Mouse (Mus musculus) adrenal gland, postnatal 10 days (tissue): Measurements from ENCODE around the gene Dnmbp. TPM values are rescaled to one million over a fixed set of nuclear protein-coding genes. Genes with fewer than 3 reads are reported as not detected.
A peak's percentile ranks its signal among the peaks of the same experiment; 100 is the strongest.
"Not testable (repeated sequence)": the region's sequence is repeated elsewhere in the genome, so short reads cannot be mapped to it uniquely, and the experiment has no call there.

Experiments used
- DNase-seq: peaks from one replicate; pipeline ENCODE4 v3.0.0; 2021; ENCODE audit warnings: mixed read lengths
- long read RNA-seq, 2 experiments: library from polyadenylated mRNA; stranded (forward); transcript quantifications; one replicate each; pipeline ENCODE4 v2.0.0; 2021
- total RNA-seq, 2 experiments: library from RNA; stranded (reverse); gene quantifications; 2 replicates each; pipeline ENCODE4 v1.2.3; 2021

The Dnmbp gene
- total RNA-seq = 10 to 100 TPM; 13.9 to 19.0 TPM
- long read RNA-seq, experiment 1, partial matches to known transcripts = 0 of 6 reads
- long read RNA-seq, experiment 1, other reads (novel, unspliced or antisense) = 6 of 6 reads
- long read RNA-seq, experiment 2, partial matches to known transcripts = 0 of 5 reads
- long read RNA-seq, experiment 2, other reads (novel, unspliced or antisense) = 5 of 5 reads

DNA sequence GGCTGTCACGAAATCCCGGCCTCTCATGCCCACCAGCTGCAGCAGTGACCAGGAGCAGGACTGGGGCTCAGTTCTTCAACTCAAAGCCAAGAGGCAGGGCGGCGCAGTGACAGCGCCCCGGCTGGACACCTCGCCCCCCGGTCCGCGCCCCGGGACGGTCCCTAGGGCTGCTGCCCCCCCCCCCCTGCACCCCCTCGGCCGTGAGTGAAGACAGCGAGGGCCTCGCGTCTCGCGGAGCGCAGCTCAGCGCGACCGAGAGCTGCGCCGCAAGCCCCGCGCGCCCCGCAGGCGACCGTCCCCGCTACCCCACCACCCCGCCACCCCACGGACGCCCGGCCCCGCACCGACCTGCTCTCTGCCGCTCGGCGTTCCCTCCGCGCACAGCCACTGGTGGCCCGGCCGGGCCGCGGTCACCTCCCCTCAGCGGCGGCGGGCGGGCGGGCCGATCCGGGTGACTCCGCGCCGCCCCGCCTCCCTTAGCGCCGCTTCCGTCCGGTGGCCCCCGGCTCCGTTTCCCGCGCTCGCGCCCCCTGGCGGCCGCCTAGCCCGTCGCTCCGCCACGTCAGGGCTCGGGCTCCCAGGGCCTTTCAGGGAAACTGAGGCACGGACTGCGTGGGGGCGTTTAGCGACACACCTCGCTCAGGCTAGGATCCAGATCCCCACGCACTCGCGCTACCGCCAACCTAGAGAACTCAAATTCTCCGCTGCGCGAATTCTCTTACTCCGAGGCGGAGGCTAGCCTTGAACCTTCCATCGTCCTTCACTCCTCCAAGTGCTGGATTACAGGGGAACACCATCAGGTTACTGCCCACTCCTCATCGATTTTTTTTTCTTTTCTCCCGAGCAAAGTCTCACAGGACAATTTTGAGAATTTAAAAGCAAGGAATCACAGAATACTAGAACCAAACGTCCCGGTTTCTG is at the start of gene Dnmbp:
Gene Dnmbp, minus strand, starts transcription at position 423 of the 921 bp plus-strand sequence.
- peak; percentile 95 for DNase-seq

DNA sequence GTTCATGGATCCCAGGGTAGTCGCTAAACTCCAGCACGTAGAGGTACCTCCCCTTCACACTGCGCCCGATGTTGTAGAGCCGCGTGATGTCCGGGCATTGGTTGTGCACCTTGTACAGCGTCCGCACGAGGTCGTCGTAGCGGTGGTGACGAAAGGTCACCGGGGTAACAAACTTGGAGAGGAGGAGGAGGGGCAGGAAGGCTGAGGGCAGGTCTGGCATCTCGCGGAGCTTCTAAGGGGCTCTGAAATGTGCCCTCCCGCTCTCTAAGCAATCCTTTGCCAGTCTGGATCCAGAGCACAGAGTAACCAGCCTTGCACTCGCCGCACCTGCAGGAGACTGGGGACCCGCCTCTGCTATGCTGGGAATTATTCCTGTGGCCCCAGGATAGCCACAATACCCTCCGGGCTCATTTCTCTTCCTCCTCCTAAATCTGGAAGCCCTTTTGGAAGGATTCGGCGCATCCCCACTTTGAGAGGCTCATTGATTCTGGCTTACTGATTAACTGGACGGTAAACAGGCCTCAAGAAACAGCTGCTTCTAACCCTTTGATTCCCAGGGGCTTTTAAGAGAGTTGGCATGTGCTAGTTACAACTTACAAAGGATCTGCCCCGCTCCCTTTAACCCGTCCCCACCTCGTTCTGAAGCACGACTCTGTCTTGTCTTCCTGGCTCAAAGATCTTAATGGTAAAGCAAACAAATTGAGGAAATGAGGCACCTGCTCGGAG is 46.2 kb upstream of the Dnmbp start, which contains the start of gene Cpn1:
Gene Cpn1, minus strand, starts transcription at position 488 of the 726 bp plus-strand sequence.
- peak; percentile 16 for DNase-seq

DNA sequence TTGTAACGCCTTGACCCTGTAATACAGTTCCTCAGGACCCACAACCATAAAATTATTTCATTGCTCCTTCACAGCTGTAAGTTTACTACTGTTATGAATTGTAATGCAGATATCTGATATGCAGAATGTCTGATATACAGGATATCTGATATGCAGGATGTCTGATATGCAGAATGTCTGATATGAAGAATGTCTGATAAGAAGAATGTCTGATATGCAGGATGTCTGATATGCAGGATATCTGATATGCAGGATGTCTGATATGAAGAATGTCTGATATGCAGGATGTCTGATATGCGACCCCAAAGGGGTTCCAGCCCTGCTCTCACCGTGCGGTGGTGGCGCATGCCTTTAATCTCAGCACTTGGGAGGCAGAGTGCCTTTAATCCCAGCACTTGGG is 42.0 kb upstream of the Dnmbp start:
- DNase-seq = no peak

DNA sequence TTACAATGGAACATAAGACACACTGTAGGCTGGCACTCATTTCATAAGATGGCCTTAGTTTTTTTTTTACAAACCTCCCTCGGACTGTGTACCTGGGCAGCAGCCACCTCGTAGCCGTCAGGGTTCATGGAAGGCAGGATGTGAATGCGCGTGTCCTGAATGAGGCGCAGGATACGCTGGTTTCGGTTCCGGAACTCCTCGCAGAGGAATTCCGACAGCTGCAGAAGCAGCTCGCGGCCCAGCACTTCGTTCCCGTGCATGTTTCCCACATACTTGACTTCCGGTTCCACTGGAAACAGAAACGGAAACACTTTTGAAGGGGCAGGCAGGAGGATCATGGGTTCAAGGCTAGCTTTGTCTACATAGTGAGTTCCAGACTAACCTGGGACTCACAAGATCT is 40.7 kb upstream of the Dnmbp start:
- DNase-seq = no peak

DNA sequence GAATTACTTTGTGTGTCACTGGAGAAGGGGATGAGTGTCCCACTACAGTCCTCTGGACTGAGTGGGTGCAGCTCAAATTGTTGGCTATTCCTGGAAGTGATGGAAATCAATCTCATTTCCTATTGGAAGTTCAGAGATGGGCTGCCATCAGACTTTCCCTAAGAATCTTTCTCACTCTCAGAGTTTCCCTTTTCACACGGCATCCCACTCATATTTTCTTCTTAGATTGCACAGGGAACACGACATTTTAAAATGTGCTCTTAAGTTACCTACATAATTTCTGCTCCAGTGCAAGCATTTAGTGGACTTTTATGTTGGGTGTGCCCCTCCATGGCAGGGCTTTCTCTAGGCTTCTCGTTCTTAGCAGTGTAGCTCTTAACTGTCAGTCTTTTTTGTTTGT is 37.8 kb upstream of the Dnmbp start:
- DNase-seq = no peak

DNA sequence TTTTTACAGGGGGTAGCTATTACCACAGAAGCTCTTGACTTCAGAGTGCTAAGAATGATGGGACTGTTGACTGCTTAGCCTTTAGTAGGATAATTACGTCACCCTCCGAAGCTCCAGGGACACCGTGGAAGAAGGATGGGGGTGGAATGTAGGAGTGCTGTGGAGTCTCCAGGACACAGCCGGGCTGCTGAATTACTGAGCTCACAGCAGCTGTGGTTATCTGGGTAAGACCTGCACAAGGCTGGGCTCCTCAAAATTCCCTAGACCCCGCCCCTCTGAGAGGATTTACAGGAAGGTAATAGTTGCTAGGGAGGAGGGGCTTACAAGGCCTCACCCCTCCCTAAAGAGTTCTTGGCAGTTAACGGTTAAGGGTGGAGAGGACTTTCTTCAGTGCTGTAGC is 36.7 kb upstream of the Dnmbp start:
- DNase-seq = no peak

DNA sequence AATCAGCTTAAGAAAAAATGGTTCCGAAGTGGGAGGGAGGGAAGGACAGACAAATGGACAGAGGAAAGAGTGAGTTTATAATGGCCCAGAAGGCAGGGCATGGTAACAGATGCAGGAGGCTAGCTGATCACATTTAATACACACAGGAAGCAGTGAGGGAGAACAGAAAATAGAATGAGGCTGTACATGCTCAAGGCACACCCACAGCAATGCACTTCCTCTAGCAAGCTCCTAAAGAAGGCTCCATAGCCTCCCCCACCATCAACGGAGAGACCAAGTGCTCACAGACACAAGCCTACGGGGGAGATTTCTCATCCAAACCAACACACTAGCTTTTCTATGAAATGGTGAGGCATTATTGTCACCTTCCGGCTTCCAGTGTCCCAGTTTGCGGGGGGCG is 34.2 kb upstream of the Dnmbp start:
- no peak for DNase-seq

DNA sequence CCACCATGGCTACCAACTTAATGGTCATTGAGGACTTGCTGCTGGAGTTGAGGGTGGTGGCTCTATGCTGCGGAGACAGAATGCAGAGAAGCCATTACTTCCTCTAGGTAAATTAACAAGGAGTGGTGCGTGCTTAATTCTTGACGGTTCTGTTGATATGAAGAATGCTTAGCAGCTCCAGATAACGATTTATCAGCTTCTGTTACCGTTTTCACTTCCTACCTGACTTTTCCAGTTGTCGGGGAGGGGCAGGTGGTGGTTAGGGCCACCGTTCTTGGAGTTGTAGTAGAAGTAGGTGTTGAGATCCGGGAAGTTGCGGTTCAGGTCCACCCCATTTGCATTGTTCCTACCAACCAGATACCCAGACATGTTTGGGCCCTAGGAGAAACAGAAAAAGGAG is 33.7 kb upstream of the Dnmbp start:
- DNase-seq = no peak

DNA sequence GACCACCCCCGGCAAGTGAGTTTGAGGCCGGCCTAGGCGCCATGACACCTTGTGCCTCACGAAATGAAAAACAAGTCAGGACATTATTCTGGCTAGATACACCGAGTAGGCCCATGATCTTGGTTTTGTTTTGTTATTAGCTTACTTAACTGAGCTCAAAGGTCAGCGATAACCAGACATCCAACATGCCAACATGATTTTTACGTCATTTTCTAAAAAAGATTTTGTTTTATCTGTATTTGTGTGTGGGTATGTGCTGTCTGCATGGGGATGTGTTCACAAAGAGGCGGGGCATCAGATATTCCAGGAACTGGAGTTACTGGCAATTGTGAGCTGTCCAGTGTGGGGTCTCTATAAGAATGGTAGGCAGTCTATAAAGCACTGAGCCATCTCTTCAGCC is 32.1 kb upstream of the Dnmbp start:
- DNase-seq = no peak

DNA sequence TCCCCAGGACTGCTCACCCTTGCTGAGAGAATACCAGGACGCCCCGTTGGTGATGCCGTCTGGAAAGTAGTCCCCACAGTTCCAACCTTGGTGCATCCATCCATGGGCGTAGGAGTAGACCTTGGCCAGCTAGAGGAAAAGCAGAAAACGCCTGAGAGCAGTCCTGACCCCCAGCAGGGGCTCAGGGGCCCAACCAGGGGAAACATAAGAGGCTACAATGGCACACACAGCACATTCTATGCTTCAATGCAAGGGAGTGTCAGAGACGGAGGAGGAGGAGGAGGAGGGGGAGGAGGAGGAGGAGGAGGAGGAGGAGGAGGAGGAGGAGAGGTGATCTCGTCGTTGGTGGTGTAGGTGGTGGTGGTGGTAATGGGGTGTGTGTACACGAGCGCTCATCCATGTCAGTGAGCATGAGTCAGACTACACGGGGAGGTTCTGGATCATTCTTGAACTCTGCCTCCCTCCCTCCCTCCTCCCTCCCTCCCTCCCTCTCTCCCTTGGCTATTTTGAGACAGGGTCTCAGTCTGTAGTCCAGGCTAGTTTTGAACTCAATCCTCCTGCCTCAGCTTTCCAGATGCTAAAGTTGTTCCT is 28.5 kb upstream of the Dnmbp start:
- no peak for DNase-seq

DNA sequence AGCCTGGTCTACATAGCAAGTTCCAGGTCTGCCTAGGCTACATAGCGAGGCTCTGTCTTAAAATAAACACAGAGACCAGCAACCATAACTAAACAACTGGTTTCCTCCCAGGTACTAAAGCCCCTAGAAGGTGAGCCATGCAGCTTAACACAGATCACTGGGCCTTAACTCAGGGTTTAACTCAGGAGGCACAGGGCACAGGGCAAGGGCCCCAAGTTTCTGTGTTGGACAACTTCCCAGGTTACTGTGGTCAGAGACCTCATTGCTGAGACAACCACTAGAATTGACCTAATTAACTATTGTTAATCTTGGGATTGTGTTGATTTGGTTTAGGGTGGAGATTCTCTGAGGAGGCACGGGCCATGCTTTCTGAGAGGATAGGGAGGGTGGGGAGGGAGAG is 26.5 kb upstream of the Dnmbp start:
- no peak for DNase-seq

DNA sequence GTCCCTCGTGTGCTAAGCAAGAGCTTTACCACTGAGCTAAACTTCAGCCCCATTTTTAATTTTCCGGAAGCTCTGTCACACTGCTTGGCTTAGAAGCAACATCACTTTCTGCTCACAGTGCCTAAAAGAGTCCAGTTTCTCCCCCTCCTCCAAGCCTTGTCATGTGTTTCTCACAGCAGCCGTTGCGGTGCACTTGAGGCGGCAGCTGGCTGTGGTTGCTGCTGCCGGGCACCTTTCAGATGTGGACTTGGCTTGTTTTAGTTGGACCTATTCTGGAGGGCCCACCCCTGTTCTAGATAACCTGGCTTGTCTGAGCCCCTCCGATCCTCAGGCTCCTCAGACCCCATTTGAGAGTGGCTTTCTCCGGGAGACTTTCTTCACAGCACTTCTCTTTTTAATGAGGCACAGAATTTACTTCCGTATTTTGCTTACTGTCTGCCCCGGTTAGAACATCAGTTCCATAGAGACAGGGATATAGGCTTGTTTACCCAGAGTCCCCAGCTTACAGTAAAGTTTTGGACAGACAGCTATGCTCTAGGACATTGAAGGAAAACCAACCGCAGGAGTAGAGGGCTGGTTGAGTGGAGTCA is 25.6 kb upstream of the Dnmbp start:
- no peak for DNase-seq

DNA sequence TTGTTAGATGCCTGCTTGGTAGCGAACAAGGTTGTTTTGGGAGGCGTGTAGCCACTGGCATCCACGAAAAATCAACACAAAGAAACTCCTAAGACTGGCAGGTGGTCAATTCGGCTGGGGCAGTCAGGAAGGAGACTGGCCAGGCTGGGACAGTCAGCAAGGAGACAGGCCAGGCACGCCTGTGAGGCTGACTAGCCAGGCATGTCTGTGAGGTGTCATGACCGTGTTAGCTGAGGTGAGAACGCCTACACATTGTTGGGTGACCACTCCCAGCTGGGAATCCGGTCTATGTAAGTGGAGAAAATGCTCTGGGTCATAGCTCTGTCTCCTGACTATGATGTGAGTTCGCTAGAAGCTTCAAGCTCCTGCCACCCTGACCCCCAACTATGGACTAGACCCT is 22.8 kb upstream of the Dnmbp start:
- DNase-seq = no peak

DNA sequence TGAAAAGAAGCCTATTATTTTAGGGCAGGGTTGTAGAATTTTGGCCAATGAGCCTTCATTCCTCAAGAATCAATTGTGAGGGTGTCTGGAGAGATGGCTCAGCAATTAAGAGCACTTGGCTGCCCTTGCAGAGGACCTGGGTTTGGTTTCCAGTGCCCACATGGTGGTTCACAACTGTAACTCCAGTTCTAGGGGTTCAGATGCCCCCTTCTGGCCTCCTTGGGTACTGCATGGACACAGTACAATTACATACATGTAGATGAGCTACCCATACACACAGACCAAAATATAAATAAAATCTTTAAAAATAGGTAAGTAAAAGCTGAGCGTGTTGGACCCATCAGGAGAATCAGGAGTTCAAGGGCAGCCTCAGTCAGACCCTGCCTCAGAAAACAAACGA is 21.2 kb upstream of the Dnmbp start:
- peak; percentile 25 for DNase-seq

DNA sequence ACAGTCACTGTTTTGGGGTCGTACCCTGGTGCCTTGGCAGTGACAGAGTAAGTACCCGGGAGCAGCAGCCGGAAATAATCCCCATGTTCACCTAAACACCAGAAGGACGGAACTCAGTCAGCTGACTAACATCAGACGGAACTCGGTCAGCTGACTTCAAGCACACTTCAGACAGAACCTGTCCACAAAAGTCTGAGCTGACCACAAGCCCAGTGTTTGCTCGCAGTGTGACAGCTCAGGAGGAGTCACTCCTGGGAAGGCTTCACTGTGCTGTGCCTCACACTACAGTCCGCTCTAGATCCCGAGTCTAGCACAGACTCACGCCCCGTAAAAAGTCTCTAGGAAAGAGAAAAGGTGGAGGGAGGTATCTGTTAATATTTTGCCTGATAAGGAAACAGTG is 20.0 kb upstream of the Dnmbp start:
- DNase-seq = no peak

DNA sequence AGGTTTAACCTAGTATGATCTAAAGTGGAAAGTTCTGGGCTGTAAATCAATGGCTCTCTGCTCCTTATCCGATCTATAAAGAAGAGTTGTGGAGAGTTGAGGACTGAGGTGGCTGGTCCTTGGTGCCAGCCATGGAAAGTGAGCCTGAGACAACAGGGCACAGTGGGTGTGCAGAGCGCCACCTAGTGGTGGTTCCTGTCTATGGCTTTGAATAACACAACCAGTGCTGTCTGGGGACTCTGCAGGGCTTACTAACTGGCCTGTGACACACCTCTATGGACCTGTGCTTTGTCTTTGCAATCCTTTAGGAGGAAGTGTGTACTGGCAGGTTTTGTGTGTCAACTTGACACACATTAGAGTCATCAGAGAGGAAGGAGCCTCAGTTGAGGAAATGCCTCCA is 19.2 kb upstream of the Dnmbp start:
- peak; percentile 87 for DNase-seq

DNA sequence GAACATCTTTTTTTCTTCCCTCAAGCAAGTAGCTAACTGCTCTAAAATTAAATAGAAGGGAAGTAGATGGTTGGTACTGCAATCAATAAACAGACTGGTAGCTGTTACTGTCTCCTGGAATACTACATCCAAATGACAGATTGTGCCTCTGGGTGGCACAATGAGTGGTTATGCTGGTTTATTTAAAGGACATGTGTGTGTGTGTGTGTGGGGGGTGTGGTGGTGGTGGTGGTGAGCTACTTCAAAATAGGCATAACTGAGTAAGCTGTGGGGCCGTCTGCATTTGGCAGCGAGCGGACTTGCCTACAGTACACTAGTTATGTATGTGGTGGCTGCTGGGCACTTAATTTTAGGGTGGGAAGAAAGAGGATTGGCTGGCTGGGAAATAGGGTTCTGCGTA is 17.9 kb upstream of the Dnmbp start:
- no peak for DNase-seq

DNA sequence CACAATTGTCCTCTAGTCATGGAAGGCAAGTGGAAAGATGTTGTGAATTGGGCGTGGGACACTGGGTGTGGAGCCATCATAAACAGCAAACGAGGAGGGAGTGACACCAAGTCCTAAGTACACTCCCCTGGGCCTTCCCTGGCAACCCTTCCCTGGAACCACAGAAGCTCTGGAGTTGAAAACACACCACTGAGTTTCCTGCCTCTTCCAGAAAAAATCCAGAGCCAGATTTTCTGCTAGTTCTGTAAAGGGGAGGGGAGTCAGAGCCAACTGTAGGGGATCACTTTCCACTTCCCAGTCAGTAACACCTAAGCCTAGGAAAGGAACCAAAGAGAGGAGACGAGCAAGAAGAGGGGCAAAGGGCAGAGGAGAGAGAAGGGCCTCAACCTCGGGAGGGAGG is 17.4 kb upstream of the Dnmbp start:
- DNase-seq = no peak

DNA sequence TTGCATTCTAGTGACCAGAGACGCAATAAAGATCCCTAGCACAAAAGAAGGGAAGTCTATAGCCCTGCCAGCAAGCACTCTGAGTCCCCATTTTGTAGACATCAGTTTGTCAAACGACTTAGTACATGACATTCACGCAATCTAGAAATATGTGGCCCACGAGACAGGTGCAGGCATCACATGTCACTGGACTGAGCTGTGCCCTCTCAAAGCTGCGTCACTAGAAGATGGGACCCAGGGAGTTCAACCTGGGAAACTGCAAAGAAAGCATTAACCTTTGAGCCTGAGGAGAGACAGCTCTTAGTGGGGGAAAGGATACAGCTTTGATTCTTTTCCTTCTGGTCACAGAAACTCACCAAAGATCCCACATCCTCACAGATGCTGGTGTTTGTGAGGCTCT is 15.3 kb upstream of the Dnmbp start:
- DNase-seq = no peak

DNA sequence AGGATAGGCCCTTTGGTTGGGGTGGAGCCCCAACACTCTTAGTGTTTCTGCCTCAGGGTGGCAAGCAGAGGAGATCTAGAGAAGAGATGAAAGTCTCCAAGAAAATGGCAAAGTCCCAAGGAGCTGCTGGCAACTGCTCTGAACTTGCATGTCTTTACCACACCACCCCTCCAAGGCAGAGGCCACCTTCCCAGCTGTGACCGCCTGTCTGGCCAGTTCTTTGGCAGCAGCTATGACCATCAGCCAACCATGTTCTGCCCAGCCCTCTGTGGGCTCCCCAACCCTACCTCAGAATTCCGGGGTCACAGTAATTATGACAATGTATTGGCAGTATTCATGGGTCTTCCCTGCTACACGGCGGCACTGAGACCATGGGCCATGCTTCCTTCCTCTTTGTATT is 14.9 kb upstream of the Dnmbp start:
- no peak for DNase-seq

DNA sequence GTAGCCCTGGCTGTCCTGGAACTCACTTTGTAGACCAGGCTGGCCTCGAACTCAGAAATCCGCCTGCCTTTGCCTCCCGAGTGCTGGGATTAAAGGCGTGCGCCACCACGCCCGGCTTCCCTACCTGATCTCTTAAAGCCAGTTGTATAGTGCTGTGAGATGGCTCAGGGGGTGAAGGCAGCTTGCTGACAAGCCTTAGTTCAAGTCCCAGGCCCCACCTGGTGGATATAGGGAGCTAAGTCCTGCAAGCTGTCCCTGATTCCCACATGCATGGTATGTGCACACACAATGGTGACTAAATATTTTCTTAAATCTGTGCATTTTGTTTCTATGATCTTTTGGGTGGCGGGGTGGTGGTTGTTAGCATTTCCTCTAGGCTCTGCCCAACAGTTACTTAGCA is 12.9 kb upstream of the Dnmbp start:
- not testable (repeated sequence) for DNase-seq

DNA sequence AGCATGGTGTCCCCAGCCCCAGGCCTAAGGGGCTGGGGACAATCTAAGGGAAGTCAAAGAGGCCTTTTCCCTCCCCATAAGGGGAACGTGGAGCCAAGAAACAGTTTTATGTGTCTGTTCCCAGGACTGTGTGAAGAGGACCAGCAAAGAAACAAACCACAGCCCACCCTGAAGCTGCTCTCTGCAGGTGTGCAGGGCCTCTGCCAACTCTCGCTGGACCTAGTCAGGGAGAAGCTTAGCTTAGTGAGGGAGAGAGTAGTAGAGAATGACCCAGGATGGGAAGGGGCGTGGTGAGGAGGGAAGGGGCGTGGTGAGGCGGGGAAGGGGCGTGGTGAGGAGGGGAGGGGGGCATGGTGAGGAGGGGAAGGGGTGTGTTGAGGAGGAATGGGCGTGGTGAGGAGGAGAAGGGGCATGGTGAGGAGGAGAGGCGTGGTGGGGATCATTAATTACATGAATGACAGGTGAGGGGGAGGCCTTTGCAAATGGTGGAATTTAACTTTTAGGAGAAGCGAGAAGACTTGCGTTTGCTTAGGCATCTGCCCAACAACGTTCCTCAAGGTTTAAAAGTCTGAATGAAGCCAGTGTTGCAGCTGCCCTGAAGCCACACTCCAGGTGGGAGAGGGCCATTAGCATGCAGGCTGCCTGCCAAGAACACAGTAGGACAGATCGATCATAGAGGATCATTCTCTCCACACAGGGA is 9.3 kb upstream of the Dnmbp start:
- no peak for DNase-seq
